Mouse (Mus musculus) cerebral cortex, adult 2 months (tissue): ENCODE results near the gene Bclaf3.

Experiments
- WGBS: fragments of 180-500 bp; shearing (Covaris S2); methylation state at CpG from one replicate; pipeline ENCODE4 v1.1.7; 2018; 5-methylcytosine and 5-hydroxymethylcytosine counted together

Gene Bclaf3

GRCm38 (mm10) chrX:159626907-159627587 is 100.6 kb downstream of the Bclaf3 start, which contains the start of gene Sh3kbp1:
Gene Sh3kbp1, plus strand, starts transcription at chrX:159627272.
- 6% methylated on average over 36 of the region's 60 CpGs for WGBS

- WGBS = 2% methylated on average over 51 of the region's 56 CpGs
Measured at GRCm38 (mm10) chrX:159627588-159628566, 101.4 kb downstream of the Bclaf3 start.

DNA sequence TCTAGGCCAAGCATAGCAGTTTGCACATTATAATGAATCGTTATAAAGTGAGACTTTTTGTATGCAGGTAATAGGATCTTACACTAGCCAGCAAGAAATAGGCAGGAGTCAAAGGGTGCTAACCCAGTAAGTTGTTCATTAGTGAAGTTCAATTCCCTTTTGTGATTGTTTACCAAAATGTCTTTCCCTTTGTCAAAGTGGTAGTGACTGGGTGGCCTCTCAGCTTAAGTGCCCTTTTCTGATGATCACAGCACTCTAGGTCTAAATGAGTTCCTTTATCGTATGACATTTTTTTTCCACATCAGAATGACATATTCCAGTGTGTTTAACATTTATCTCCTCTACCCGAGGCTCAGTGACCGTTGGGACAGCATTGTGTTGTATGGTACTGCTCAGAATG is 102.1 kb downstream of the Bclaf3 start:
- WGBS = 23% methylated on average over 4 of the region's 4 CpGs

DNA sequence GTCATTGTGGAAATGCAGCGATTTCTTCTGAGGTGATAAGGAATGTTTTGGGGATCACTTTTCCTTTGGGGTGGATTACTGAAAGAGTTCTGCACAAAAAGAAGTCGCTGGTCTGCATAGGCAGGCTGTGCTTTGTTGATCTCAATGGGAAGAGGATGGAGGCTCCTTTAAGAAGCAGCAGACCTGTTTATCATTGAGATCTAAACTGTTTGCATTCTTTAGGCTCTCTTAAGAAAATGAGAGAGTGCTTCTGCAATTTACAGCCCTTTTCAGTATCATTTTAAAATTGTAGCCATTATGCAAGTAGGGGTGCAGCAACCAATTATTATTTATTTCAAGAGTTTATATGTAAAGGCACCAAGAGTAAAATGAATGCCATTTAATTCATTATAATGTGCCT is 102.7 kb downstream of the Bclaf3 start:
- 48% methylated on average over 2 of the region's 2 CpGs for WGBS

GRCm38 (mm10) chrX:159638500-159639227 is 112.2 kb downstream of the Bclaf3 start:
- 78% methylated on average over 4 of the region's 4 CpGs for WGBS

- 67% methylated on average over 4 of the region's 4 CpGs for WGBS
Measured at GRCm38 (mm10) chrX:159639991-159640390, 113.5 kb downstream of the Bclaf3 start.
